Mouse (Mus musculus): Measurements from ENCODE around the gene Tmem107.

DNA sequence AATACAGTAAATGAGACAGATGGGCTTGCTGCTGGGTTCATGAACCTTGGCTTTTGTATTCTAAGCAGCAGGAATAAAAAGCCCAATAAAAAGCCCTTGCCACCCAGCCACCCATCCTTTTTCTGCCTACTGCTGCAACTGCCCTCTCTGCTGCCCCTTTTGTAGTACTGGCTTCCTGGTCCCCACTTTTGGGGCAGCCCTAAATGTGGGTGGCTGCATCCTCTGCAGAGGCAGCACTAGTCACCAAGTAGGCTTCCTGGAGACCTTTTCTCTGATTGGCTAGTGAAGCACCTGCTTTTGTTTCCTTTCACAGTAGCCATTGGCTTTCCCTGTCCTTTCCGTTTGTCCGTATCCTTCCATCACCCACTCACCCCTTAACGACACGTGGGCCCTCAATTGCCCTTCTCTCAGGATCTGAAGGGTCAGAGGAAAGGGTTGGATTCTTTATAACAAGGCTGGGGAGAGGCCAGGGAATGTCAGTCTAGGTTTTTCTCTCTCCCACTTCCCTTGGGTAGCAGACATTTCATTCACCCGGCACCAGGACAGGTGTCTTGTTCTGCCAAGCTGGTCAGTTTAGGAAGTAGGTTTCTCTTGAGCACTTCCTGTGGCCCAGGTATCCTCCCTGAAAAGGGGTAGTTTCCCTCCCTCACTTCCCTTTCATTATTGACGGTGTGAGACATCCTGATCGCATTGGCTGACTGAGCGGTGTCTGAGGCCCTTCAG is 27.6 kb downstream of the Tmem107 start:
- TF ChIP-seq HCFC1 (IDR thresholded peaks at IDR 0.05; ENCODE audit: borderline replicate concordance, insufficient read depth, low read length) (no peak), ZC3H11A (IDR thresholded peaks at IDR 0.05; ENCODE audit: borderline replicate concordance, low read depth, low read length) (no peak)
